Mouse (Mus musculus) liver, embryonic 14.5 days (tissue): ENCODE results near the gene Ccdc173.

ENCODE experiments used
- CTCF ChIP-seq: IDR thresholded peaks from 2 replicates; pipeline ENCODE4 v1.5.1; 2016; ENCODE audit warnings: antibody characterized with exemption, low read depth, control low read depth
- EP300 ChIP-seq: IDR thresholded peaks from 2 replicates; pipeline ENCODE4 v1.6.1; 2016; ENCODE audit warnings: antibody characterized with exemption, low read depth

DNA sequence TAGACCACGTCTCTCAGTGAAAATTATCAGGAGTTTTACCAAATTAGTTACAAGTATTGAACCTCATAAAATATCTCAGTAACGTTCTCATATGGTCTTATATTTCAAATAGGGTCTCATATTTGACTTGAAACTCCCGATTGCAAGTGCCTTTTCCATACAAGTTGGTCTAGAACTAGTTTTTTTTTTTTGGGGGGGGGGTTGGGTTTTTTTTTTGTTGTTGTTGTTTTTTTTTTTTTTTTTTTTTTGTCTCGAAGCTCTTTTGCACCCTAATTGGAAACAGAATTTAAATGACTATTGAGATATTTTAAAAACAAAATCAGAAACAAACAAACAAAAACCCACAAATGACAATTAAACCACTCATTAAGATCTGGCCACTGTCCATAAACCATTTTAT is 1.3 kb upstream of the Ccdc173 start:
- no peak for TF ChIP-seq CTCF
- TF ChIP-seq EP300: no peak
